Comparison of ENCODE assay signal across 19 mouse cellular contexts in the genomic region with DNA sequence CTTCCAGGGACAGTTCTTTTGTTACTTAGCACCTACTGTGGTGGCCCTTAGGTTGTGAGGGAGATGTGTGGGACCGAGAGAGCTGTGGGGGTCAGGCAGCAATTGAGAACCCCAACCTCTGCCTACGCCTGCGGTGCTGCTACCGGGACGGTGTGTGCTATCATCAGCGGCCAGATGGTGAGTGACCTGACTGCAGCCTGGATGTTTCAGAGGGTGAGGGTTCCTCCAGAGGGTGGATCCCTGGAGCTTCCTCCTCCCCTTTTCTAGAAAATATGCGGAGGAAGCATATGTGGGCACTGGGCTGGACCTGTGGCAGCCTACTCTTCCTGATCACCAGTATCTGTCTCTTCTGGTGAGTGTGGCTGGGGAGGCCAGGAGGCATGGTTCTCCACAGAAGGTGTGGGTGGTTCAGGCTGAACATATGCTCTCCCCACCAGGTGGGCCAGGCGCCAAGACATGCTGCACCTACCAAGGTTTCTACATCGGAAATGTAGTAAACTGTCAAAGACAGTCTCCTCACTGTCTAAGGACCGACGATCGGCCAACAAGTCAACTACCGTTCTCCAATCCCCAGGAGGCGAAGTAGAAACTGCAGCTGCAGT. TPM values are rescaled to one million over a fixed set of nuclear protein-coding genes. Genes with fewer than 3 reads are reported as not detected.
DNase-seq lines count a peak whose midpoint lies in the region; ATAC-seq and TF ChIP-seq lines count a peak whose summit lies in the region.
"Had no signal": no experiment of that assay in that cellular context is flagged by ENCODE, and none has a peak within 500 bp of the region (broad histone marks: within the 10 kb centered on the region; RNA-seq: fewer than 3 reads in every experiment).

No protein-coding gene starts in this region.

- DNase-seq in heart, postnatal 25 days (ENCODE audit: low spot score) = no peak
- peak; percentile 70 for DNase-seq in cerebellum, adult 11 months
- no peak for DNase-seq in thymus, adult 18-20 months
- no peak for DNase-seq in urinary bladder, postnatal 36 days (ENCODE audit: low spot score in 2 of 2)
- no peak for DNase-seq in forebrain, postnatal 0 days
- DNase-seq: heart, postnatal 10 days; kidney, postnatal 14 days; layer of hippocampus, postnatal 36 days; lung, adult 18-20 months had no signal

- H3K9ac ChIP-seq in heart, embryonic 12.5 days = no peak overlapping the region
- no peak overlapping the region for H3K9ac ChIP-seq in forebrain, postnatal 0 days

- TF ChIP-seq CTCF in forebrain, postnatal 0 days (IDR thresholded peaks at IDR 0.05; ENCODE audit: low read depth) = no peak

- H3K27me3 ChIP-seq in heart, embryonic 12.5 days (replicated peaks) = peaks cover 71% of the 10 kb centered on the region
- H3K27me3 ChIP-seq in megakaryocyte, embryonic 14.5 days (replicated peaks) = no peaks in the 10 kb centered on the region
- H3K27me3 ChIP-seq in forebrain, postnatal 0 days (ENCODE audit: insufficient read depth, low read length) = 0 out of 2 replicates have a peak, but pooled peaks cover 4% of the 10 kb centered on the region

- intact Hi-C loops in heart, postnatal 25 days (cut with DNase I) = no loop called here

- ATAC-seq in heart, embryonic 12.5 days (ENCODE audit: insufficient number of reproducible peaks, low FRiP score) = peak; percentile 42; the same call in 1 of the 2 replicates
- ATAC-seq in common myeloid progenitor, adult 5-6 weeks (replicated peaks; ENCODE audit: low read depth, poor library complexity, severe bottlenecking) = peak; percentile 56
- no peak for ATAC-seq in forebrain, postnatal 0 days
- ATAC-seq: activated CD4-positive, CD25-positive, alpha-beta regulatory T cell, adult 4 months; inflammation-experienced regulatory T-cells, adult 6 months had no signal

- WGBS in heart, embryonic 12.5 days = 60% methylated on average over 14 of the region's 14 CpGs
- 87% methylated on average over 14 of the region's 14 CpGs for WGBS in forebrain, postnatal 0 days

- no peak overlapping the region for H3K4me2 ChIP-seq in heart, embryonic 12.5 days
- H3K4me2 ChIP-seq in forebrain, postnatal 0 days (ENCODE audit: low read depth) = no peak overlapping the region
- H3K4me2 ChIP-seq: midbrain, embryonic 11.5 days had no signal

- no peak overlapping the region for H3K4me3 ChIP-seq in heart, embryonic 12.5 days
- peak overlapping the region; percentile 79 for H3K4me3 ChIP-seq in megakaryocyte, embryonic 14.5 days (replicated peaks)
- no peak overlapping the region for H3K4me3 ChIP-seq in forebrain, postnatal 0 days (ENCODE audit: low read depth, low read length)

- no peaks in the 10 kb centered on the region for H3K36me3 ChIP-seq in heart, embryonic 12.5 days
- H3K36me3 ChIP-seq in megakaryocyte, embryonic 14.5 days (replicated peaks; ENCODE audit: low read length) = peaks cover 3% of the 10 kb centered on the region
- H3K36me3 ChIP-seq in forebrain, postnatal 0 days (ENCODE audit: insufficient read depth) = no peaks in the 10 kb centered on the region

- no peaks in the 10 kb centered on the region for H3K9me3 ChIP-seq in heart, embryonic 12.5 days (replicated peaks)
- H3K9me3 ChIP-seq in megakaryocyte, embryonic 14.5 days = no peaks in the 10 kb centered on the region
- no peaks in the 10 kb centered on the region for H3K9me3 ChIP-seq in forebrain, postnatal 0 days (ENCODE audit: low read length)

- peaks cover 14% of the 10 kb centered on the region for H3K4me1 ChIP-seq in heart, embryonic 12.5 days (replicated peaks)
- peaks cover 95% of the 10 kb centered on the region for H3K4me1 ChIP-seq in megakaryocyte, embryonic 14.5 days
- no peaks in the 10 kb centered on the region for H3K4me1 ChIP-seq in forebrain, postnatal 0 days (ENCODE audit: insufficient read depth)

- H3K27ac ChIP-seq in heart, embryonic 12.5 days (ENCODE audit: poor library complexity, severe bottlenecking) = no peak overlapping the region
- H3K27ac ChIP-seq in forebrain, postnatal 0 days (ENCODE audit: low read depth, low read length) = no peak overlapping the region

RNA-seq across cellular contexts. Expression of gene Tmem190, which starts 1.0 kb away (rescaled TPM):
- not detected in 2 replicates for polyA plus RNA-seq in heart, embryonic 12.5 days (2016; fragmentation: Nextera tagmentation; extraction: Ambion mirVana)
- not detected for total RNA-seq in heart, postnatal 25 days (2021)
- not detected in 2 replicates for total RNA-seq in common myeloid progenitor, adult 5-6 weeks (2017)
- polyA plus RNA-seq in megakaryocyte, embryonic 14.5 days (2012; ENCODE audit: insufficient read depth, low replicate concordance) = not detected in 2 replicates
- total RNA-seq in forebrain, postnatal 0 days (2014; rRNA removed) = not detected in 2 replicates
- polyA plus RNA-seq in forebrain, postnatal 0 days (2015; fragmentation: Nextera tagmentation; extraction: Ambion mirVana) = not detected in 2 replicates
- total RNA-seq: heart, postnatal 10 days; layer of hippocampus, postnatal 36 days had no signal
- polyA plus RNA-seq: activated CD4-positive, CD25-positive, alpha-beta regulatory T cell, adult 4 months; brain, embryonic 14.5 days; forebrain, embryonic 11.5 days; inflammation-experienced regulatory T-cells, adult 6 months; midbrain, embryonic 11.5 days had no signal

RNA-seq across cellular contexts. Expression of gene Il11, which starts 1.1 kb away (rescaled TPM):
- polyA plus RNA-seq in heart, embryonic 12.5 days (2016; fragmentation: Nextera tagmentation; extraction: Ambion mirVana) = 0.28 TPM in 1 of 2 replicates, not detected in the other
- total RNA-seq in heart, postnatal 25 days (2021) = under 1 TPM in 1 of 2 experiments, not detected in 1; 0.26 TPM
- total RNA-seq in common myeloid progenitor, adult 5-6 weeks (2017) = 0.59 TPM in 1 of 2 replicates, not detected in the other
- polyA plus RNA-seq in megakaryocyte, embryonic 14.5 days (2012; ENCODE audit: insufficient read depth, low replicate concordance) = 0.26 and 1.9 TPM in 2 replicates
- total RNA-seq in forebrain, postnatal 0 days (2014; rRNA removed) = 1.2 and 2.6 TPM in 2 replicates
- 1.2 and 2.1 TPM in 2 replicates for polyA plus RNA-seq in forebrain, postnatal 0 days (2015; fragmentation: Nextera tagmentation; extraction: Ambion mirVana)
- total RNA-seq: heart, postnatal 10 days had no signal
- polyA plus RNA-seq: activated CD4-positive, CD25-positive, alpha-beta regulatory T cell, adult 4 months; inflammation-experienced regulatory T-cells, adult 6 months had no signal

RNA-seq across cellular contexts. Expression of gene Tmem238, which starts 5.7 kb away (rescaled TPM):
- 4.6 and 4.8 TPM in 2 replicates for polyA plus RNA-seq in heart, embryonic 12.5 days (2016; fragmentation: Nextera tagmentation; extraction: Ambion mirVana)
- 1 to 10 TPM; 3.5 to 4.3 TPM for total RNA-seq in heart, postnatal 25 days (2021)
- total RNA-seq in common myeloid progenitor, adult 5-6 weeks (2017) = 7.0 and 8.4 TPM in 2 replicates
- polyA plus RNA-seq in megakaryocyte, embryonic 14.5 days (2012; ENCODE audit: insufficient read depth, low replicate concordance) = 29.3 and 145 TPM in 2 replicates
- 7.3 and 10.1 TPM in 2 replicates for total RNA-seq in forebrain, postnatal 0 days (2014; rRNA removed)
- 13.3 and 15.0 TPM in 2 replicates for polyA plus RNA-seq in forebrain, postnatal 0 days (2015; fragmentation: Nextera tagmentation; extraction: Ambion mirVana)

RNA-seq across cellular contexts. Expression of gene Rpl28, which starts 8.9 kb away (rescaled TPM):
- 279 and 284 TPM in 2 replicates for polyA plus RNA-seq in heart, embryonic 12.5 days (2016; fragmentation: Nextera tagmentation; extraction: Ambion mirVana)
- total RNA-seq in heart, postnatal 25 days (2021) = 100 to 1,000 TPM; 489 to 533 TPM
- 690 and 777 TPM in 2 replicates for total RNA-seq in common myeloid progenitor, adult 5-6 weeks (2017)
- polyA plus RNA-seq in megakaryocyte, embryonic 14.5 days (2012; ENCODE audit: insufficient read depth, low replicate concordance) = 3,598 and 12,997 TPM in 2 replicates
- total RNA-seq in forebrain, postnatal 0 days (2014; rRNA removed) = 161 and 191 TPM in 2 replicates
- 313 and 332 TPM in 2 replicates for polyA plus RNA-seq in forebrain, postnatal 0 days (2015; fragmentation: Nextera tagmentation; extraction: Ambion mirVana)

RNA-seq across cellular contexts. Expression of gene Fam71e2, which starts 12.7 kb away (rescaled TPM):
- polyA plus RNA-seq in heart, embryonic 12.5 days (2016; fragmentation: Nextera tagmentation; extraction: Ambion mirVana) = not detected in 2 replicates
- not detected for total RNA-seq in heart, postnatal 25 days (2021)
- not detected in 2 replicates for total RNA-seq in common myeloid progenitor, adult 5-6 weeks (2017)
- polyA plus RNA-seq in megakaryocyte, embryonic 14.5 days (2012; ENCODE audit: insufficient read depth, low replicate concordance) = not detected in 2 replicates
- total RNA-seq in forebrain, postnatal 0 days (2014; rRNA removed) = not detected in 2 replicates
- not detected in 2 replicates for polyA plus RNA-seq in forebrain, postnatal 0 days (2015; fragmentation: Nextera tagmentation; extraction: Ambion mirVana)
- total RNA-seq: heart, postnatal 10 days; layer of hippocampus, postnatal 36 days had no signal
- polyA plus RNA-seq: activated CD4-positive, CD25-positive, alpha-beta regulatory T cell, adult 4 months; brain, embryonic 14.5 days; C2C12; forebrain, embryonic 11.5 days; inflammation-experienced regulatory T-cells, adult 6 months; midbrain, embryonic 11.5 days; stomach, embryonic 16.5 days had no signal
